Mouse (Mus musculus) C2C12 (cell line): ENCODE measurements around the gene Alox12e. TPM values are rescaled to one million over a fixed set of nuclear protein-coding genes. Genes with fewer than 3 reads are reported as not detected.

Experiments
- H3K27me3 ChIP-seq: one replicate; pipeline ENCODE4 v1.6.1; 2011; ENCODE audit not compliant: control insufficient read depth, insufficient read depth, insufficient read length
- H3K36me3 ChIP-seq: one replicate; pipeline ENCODE4 v1.6.1; 2011; ENCODE audit not compliant: control insufficient read depth, insufficient read depth
- H3K4me3 ChIP-seq: one replicate; pipeline ENCODE4 v1.5.1; 2011; ENCODE audit warnings: mild to moderate bottlenecking, control low read depth; ENCODE audit not compliant: poor library complexity, insufficient read depth, severe bottlenecking
- H3K79me2 ChIP-seq: one replicate; pipeline ENCODE4 v1.6.1; 2011; ENCODE audit not compliant: control insufficient read depth, insufficient read depth
- H3K79me3 ChIP-seq: one replicate; pipeline ENCODE4 v1.6.1; 2011; ENCODE audit warnings: low read depth, control low read depth
- H3ac ChIP-seq: one replicate; pipeline ENCODE3; 2011; ENCODE audit warnings: low read depth; ENCODE audit not compliant: control insufficient read depth, insufficient read length
- CEBPB ChIP-seq: IDR thresholded peaks from one replicate; pipeline ENCODE4 v1.6.1; 2011; ENCODE audit warnings: low read depth, mild to moderate bottlenecking, control low read depth, moderate library complexity
- CTCF ChIP-seq: IDR thresholded peaks from one replicate; pipeline ENCODE4 v1.5.1; 2011; ENCODE audit not compliant: control insufficient read depth, insufficient read depth, insufficient read length
- FOSL1 ChIP-seq: IDR thresholded peaks from one replicate; pipeline ENCODE4 v1.8.0; 2011; ENCODE audit warnings: mild to moderate bottlenecking, low read length; ENCODE audit not compliant: poor library complexity, insufficient read depth, severe bottlenecking
- MAX ChIP-seq: IDR thresholded peaks from one replicate; pipeline ENCODE4 v1.6.1; 2011; ENCODE audit warnings: mild to moderate bottlenecking, control low read depth
- MYOD1 ChIP-seq: IDR thresholded peaks from one replicate; pipeline ENCODE4 v1.6.1; 2011; ENCODE audit warnings: low read depth; ENCODE audit not compliant: control insufficient read depth, insufficient read length
- MYOG ChIP-seq: IDR thresholded peaks from one replicate; pipeline ENCODE4 v1.6.1; 2011; ENCODE audit not compliant: control insufficient read depth, insufficient read length; ENCODE audit errors: extremely low read depth
- USF1 ChIP-seq: IDR thresholded peaks from one replicate; pipeline ENCODE4 v1.6.1; 2011; ENCODE audit warnings: low read depth, mild to moderate bottlenecking, control low read depth, moderate library complexity
- polyA plus RNA-seq: library from polyadenylated mRNA; unstranded; fragments of >200 nt; fragmentation: generic; extraction: Trizol; gene quantifications from one replicate; pipeline ENCODE4 v1.2.1, GENCODE M21; 2012; ENCODE audit warnings: missing spikeins

Gene Alox12e
- polyA plus RNA-seq, 1 experiment, result 0.04 TPM

DNA sequence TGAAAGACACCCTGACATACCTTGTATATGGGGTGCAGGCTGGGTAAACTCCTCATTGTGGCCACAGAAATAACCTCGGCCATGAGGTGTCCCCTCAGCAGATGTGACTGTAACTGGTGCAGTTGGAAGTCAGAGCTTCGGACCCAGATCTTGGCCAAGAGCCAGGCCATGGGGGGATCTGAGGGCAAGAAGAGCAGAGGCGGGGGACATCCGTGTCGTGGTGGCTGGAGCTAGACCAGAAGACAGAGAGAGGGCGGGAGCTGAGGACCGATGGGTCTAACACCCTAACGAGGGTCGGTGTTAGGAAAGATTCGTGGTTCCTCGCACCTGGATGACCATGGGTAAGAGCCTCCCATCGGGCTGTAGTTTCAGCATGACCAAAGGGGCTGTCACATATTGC lies 2.8 kb downstream of the Alox12e start:
- TF ChIP-seq MAX (no peak), CEBPB (no peak), CTCF (no peak), FOSL1 (no peak), MYOG (no peak), MYOD1 (no peak), USF1 (no peak)
- Histone ChIP-seq H3K27me3 (peaks cover 67% of the 10 kb centered on the region), H3K36me3 (no peaks in the 10 kb centered on the region), H3K79me2 (no peaks in the 10 kb centered on the region), H3K79me3 (no peaks in the 10 kb centered on the region), H3ac (no peak overlapping the region), H3K4me3 (no peak overlapping the region)

DNA sequence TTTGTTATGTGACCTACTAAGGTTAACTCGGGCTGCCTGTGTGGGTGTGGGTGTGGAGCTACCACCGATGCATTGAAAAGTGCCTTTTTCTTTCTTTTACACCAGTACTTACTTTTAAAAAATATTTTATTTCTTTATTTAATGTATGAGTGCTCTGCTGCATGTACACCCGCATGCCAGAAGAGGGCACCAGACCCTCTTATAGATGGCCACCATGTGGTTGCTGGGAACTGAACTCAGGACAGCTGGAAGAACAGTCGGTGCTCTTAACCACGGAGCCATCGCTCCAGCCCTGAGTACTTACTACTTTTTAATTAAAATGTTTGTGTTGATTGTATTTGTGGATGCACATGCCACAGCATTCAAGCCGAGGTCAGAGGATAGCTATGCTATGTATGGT lies 8.6 kb downstream of the Alox12e start:
- H3K4me3 ChIP-seq, result no peak overlapping the region
- no peaks in the 10 kb centered on the region for H3K79me2 ChIP-seq
- no peaks in the 10 kb centered on the region for H3K79me3 ChIP-seq
- H3K36me3 ChIP-seq, result no peaks in the 10 kb centered on the region
- no peak overlapping the region for H3ac ChIP-seq
- H3K27me3 ChIP-seq, result peaks cover 38% of the 10 kb centered on the region
- TF ChIP-seq FOSL1, result no peak
- peak; percentile 22 for TF ChIP-seq CTCF
- no peak for TF ChIP-seq MYOD1
- TF ChIP-seq USF1, result no peak

DNA sequence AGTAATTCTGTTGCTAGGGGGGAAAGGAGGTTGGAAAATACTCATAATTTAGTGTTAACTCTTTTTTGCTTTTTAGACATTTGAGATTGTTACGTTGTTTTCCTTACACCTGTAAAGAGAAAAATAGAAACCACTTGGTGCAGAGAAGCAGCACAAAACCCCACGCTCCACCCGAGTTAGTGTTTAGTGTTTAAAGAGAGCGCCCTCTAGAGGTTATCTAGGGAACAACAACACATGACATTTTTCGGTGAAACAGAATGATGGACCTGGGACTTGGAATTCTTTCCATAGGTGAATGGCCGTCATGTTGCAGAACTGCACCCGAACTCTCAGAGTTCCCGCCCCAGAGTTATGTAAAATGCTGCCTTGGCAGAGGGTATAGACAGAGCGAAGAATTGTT lies 13.1 kb downstream of the Alox12e start:
- TF ChIP-seq MYOD1, result no peak
- no peak for TF ChIP-seq CEBPB
- TF ChIP-seq CTCF, result peak; percentile 16
- TF ChIP-seq USF1, result no peak
- no peak for TF ChIP-seq MAX
- no peak for TF ChIP-seq FOSL1
- no peak for TF ChIP-seq MYOG
- Histone ChIP-seq H3ac (no peak overlapping the region), H3K36me3 (no peaks in the 10 kb centered on the region), H3K79me3 (no peaks in the 10 kb centered on the region), H3K4me3 (no peak overlapping the region), H3K79me2 (no peaks in the 10 kb centered on the region), H3K27me3 (peaks cover 10% of the 10 kb centered on the region)

DNA sequence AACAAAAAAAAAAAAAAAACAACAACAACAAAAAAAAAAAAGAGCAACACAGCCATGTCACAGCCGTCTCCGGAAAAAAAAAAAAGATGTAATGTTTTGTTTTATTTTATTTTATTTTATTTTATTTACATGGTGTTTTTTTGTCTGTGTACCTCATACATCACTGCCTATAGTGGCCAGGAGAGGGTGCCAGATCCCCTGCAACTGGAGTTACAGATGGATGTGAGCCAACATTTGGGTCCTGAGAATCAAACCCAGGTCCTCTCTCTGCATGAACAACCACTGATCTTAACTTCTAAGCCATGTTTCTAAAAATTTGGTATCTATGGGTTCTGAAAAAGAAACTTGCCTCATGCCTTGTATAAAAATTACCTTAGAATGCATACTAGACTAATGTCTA lies 14.1 kb downstream of the Alox12e start:
- Histone ChIP-seq H3K79me2 (no peaks in the 10 kb centered on the region), H3K27me3 (peaks cover 10% of the 10 kb centered on the region), H3K79me3 (no peaks in the 10 kb centered on the region), H3ac (no peak overlapping the region), H3K4me3 (no peak overlapping the region), H3K36me3 (no peaks in the 10 kb centered on the region)
- TF ChIP-seq CTCF (no peak), FOSL1 (no peak), CEBPB (no peak), MAX (no peak), MYOD1 (no peak)

DNA sequence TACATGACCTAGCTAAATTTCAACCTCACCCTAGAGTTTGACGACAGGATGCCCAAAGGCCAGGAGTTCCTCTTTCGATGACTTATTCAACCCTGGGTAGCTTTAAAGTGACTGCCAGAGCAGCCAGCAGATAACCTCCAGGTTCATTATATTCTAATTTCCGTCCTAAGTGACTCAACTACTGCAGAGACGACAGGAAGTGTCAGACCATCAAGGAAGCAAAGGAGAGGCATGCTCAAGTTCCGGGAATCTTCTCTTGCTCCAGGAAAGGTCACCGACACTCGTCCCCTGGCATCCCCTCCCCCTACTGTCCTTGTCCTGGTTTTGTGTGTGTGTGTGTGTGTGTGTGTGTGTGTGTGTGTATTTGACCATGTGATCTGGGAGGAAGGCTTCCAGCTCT lies 16.3 kb downstream of the Alox12e start:
- TF ChIP-seq MAX (no peak), MYOD1 (no peak), MYOG (no peak), CTCF (no peak), FOSL1 (no peak), USF1 (no peak), CEBPB (no peak)
- peaks cover 10% of the 10 kb centered on the region for H3K27me3 ChIP-seq
- H3K4me3 ChIP-seq, result no peak overlapping the region
- H3K36me3 ChIP-seq, result no peaks in the 10 kb centered on the region
- no peaks in the 10 kb centered on the region for H3K79me3 ChIP-seq
- H3ac ChIP-seq, result no peak overlapping the region
- H3K79me2 ChIP-seq, result no peaks in the 10 kb centered on the region

DNA sequence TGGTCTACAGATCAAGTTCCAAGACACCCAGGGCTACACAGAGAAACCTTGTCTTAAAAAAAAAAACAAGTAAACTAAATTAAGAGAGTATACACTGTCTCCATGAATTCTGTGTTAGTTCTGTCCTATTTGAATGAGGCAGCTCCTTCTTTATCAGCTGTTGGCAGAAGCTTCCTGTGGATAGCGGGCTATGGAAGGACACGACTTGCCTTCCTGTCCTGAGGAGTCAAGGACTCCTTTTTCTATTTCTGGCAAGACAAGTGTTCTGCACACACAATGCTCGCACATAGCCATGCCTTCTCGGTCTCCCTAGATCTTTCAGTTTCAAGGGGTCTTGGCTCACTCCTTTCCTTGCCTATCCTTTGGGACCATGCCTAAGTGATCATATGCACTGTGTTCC lies 20.1 kb downstream of the Alox12e start:
- no peak overlapping the region for H3ac ChIP-seq
- H3K36me3 ChIP-seq, result no peaks in the 10 kb centered on the region
- H3K79me3 ChIP-seq, result no peaks in the 10 kb centered on the region
- no peak for TF ChIP-seq USF1
- no peak for TF ChIP-seq FOSL1
- TF ChIP-seq CTCF, result no peak
- no peak for TF ChIP-seq MYOD1
- no peak for TF ChIP-seq MYOG
- no peak for TF ChIP-seq CEBPB
- TF ChIP-seq MAX, result no peak
- no peak overlapping the region for H3K4me3 ChIP-seq
- H3K27me3 ChIP-seq, result peaks cover 13% of the 10 kb centered on the region
- H3K79me2 ChIP-seq, result no peaks in the 10 kb centered on the region
